Mouse (Mus musculus) adrenal gland, postnatal 36 days (tissue): ENCODE measurements at regions not wholly inside any gene's neighbourhood (a gene's known extent, or its start where the extent isn't known, plus 50 kb on each side); places are given as distances from the start of the nearest gene placed in this dataset.

Experiments
- DNase-seq, 2 experiments: peaks; one replicate each; pipeline ENCODE4 v3.0.0; 2021; ENCODE audit warnings: mixed read lengths in 1 of 2

GRCm38 (mm10) chr16:78631797-78632196, 55.3 kb upstream of the D16Ertd472e start:
- DNase-seq: no peak

DNA sequence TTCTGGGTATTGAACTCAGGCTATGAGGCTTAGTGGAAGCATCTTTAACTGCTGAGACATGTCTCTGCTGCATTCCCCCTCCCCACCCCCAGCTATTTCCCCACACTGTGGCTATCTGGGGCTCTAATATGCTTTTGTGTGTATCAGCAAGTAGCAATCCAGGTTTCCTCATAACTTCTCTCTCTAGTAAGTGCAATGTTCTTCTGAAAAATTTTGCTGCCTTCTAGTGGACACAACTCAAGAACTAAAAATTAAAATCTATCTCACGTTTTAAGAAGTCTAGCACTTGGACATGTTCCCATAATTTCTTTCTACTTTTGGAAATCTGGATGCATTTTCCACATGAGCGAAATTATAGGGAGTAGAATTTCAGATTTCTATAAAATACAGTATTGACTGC, 50.3 kb upstream of the D16Ertd472e start:
- no peak for DNase-seq
